Mouse (Mus musculus): ENCODE measurements around the gene Nr6a1. TPM values are rescaled to one million over a fixed set of nuclear protein-coding genes. Genes with fewer than 3 reads are reported as not detected.

The Nr6a1 gene
- polyA plus RNA-seq, 1 experiment from 2014 or later = 6.6 TPM

DNA sequence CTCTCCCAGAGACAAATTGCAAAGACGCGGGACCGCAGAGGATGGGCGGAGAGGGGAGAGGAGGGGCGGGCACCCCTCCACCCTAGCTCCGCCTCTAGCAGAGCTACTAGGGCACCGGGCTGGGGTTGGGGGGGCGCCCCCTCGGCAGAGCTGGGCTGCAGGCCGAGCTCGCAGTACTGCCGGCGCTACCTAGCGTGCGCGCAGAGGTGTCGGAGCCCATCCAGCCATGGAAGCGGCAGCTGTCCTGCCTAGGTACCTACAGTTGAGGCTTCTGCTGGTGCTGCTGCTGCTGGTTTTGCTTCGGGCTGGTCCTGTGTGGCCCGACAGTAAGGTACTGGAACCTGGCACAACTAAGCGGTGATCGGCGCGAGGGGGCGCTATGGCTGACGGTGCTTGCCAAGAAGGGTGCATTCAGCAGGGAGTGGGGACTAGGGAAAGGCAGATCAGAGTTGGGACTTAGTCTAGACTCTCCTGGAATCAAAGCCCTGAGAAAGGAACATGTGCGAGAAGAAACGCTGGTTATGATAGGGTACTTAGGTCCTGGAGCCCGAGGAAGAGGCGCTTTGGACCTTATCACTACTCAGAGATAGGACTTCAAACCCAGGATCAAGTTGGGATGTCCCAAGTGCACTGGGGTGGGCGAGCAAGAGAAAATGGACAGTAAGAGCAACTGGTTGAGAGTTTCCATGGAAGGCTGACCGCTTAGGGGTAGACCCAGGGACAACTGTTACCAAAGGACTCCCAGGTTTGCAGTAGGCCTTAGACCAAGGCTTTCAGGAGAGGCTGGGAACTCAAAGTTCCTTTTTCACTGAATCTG lies 4.6 kb upstream of the Nr6a1 start, which contains the start of gene Olfml2a:
TSS of gene Olfml2a (plus strand) at position 128 of the 817 bp plus-strand sequence.
- no peaks in the 10 kb centered on the region for H3K36me3 ChIP-seq (ENCODE audit: control insufficient read depth, insufficient read depth, low read length)
- peak; percentile 81 for DNase-seq (ENCODE audit: low spot score)
- H3K27me3 ChIP-seq (ENCODE audit: control insufficient read depth, insufficient read depth, low read length) = no peaks in the 10 kb centered on the region
- peak within 1 kb of the TSS; percentile 40 for H3K4me3 ChIP-seq (ENCODE audit: low read depth, low read length)
- no peak within 1 kb of the TSS for H3K27ac ChIP-seq (ENCODE audit: low read depth, low read length)
- H3K4me2 ChIP-seq (replicated peaks; ENCODE audit: low read depth, low read length) = peak within 1 kb of the TSS; percentile 92
- 8% methylated on average over 31 of the region's 32 CpGs for WGBS
- peaks cover 2% of the 10 kb centered on the region; the same call in 1 of the 2 replicates for H3K4me1 ChIP-seq (replicated peaks; ENCODE audit: control insufficient read depth, insufficient read depth, low read length)
- ATAC-seq (ENCODE audit: low FRiP score) = peak; percentile 74
- peak within 1 kb of the TSS; percentile 61 for H3K9ac ChIP-seq (ENCODE audit: low read depth, low read length)
- no peaks in the 10 kb centered on the region for H3K9me3 ChIP-seq (ENCODE audit: control insufficient read depth, low read length)

DNA sequence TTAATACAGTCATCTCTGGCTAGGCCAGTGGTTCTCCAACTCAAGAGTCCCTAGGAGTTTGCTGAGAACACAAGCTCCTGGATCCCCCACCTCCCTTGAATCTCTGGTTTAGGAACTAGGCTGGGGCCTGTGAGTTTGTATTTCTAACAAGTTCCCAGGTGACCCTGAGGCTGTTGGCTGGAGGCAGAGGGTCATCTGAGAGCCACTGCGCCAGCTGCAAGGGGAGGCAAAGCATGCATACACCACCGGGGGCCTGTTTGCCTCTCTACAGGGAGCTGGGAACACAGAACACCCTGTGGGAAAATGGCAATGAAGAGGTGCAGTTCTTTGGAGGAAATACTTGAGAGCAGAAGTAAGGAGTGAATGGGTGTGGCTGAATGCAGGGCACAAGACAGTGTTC lies 2.8 kb upstream of the Nr6a1 start:
- Histone ChIP-seq H3K9ac (ENCODE audit: low read depth, low read length) (no peak overlapping the region), H3K36me3 (ENCODE audit: control insufficient read depth, insufficient read depth, low read length) (no peaks in the 10 kb centered on the region), H3K9me3 (ENCODE audit: control insufficient read depth, low read length) (no peaks in the 10 kb centered on the region), H3K27me3 (ENCODE audit: control insufficient read depth, insufficient read depth, low read length) (no peaks in the 10 kb centered on the region), H3K27ac (ENCODE audit: low read depth, low read length) (no peak overlapping the region), H3K4me3 (ENCODE audit: low read depth, low read length) (no peak overlapping the region), H3K4me2 (replicated peaks; ENCODE audit: low read depth, low read length) (no peak overlapping the region), H3K4me1 (replicated peaks; ENCODE audit: control insufficient read depth, insufficient read depth, low read length) (peaks cover 1% of the 10 kb centered on the region; the same call in 1 of the 2 replicates)
- WGBS = 55% methylated on average over 2 of the region's 2 CpGs
- ATAC-seq (ENCODE audit: low FRiP score) (no peak), DNase-seq (ENCODE audit: low spot score) (no peak)

DNA sequence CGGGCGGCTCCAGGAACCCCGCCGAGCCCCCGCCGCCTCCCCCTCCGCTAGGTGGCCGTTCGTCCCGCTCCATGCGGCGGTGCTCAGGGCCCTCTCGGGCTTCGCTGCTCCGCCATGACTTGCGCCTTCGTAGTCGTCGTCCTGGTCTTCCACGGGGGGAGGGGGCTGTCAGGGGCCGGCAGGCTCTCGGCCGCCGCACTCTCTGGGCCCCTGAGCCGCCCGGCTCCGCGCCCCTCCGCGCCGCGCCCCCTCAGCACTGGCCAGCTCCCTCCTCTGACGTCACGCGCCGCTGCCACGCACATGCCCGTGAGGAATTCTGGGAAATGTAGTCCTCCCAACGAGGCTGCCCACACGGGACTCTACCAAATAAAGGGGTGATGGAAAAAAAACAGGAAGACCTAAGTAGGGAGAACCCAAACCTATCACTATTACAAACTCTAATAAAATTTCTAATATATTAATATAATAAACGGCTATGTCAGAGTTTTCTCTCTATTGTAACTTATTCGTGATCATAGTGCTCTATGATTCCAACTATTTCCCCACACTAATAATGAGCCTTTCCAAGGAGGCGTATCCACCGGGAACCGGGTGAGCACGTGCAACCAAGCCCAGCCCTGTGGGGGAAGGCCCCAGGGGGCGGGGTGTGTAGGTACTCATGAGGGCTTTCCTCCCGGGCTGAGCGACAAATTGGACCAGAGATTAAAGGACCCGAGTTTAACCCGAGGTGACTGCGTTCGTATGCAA lies 1.2 kb downstream of the Nr6a1 start:
- Histone ChIP-seq H3K4me3 (ENCODE audit: low read depth, low read length) (peak overlapping the region; percentile 78), H3K9me3 (ENCODE audit: control insufficient read depth, low read length) (no peaks in the 10 kb centered on the region), H3K27me3 (ENCODE audit: control insufficient read depth, insufficient read depth, low read length) (no peaks in the 10 kb centered on the region), H3K36me3 (ENCODE audit: control insufficient read depth, insufficient read depth, low read length) (no peaks in the 10 kb centered on the region), H3K4me1 (replicated peaks; ENCODE audit: control insufficient read depth, insufficient read depth, low read length) (no peaks in the 10 kb centered on the region), H3K27ac (ENCODE audit: low read depth, low read length) (peak overlapping the region; percentile 61), H3K9ac (ENCODE audit: low read depth, low read length) (peak overlapping the region; percentile 85), H3K4me2 (replicated peaks; ENCODE audit: low read depth, low read length) (peak overlapping the region; percentile 75)
- ATAC-seq (ENCODE audit: low FRiP score) = peak; percentile 94
- peak; percentile 96 for DNase-seq (ENCODE audit: low spot score)
- 0% methylated on average over 44 of the region's 53 CpGs for WGBS

DNA sequence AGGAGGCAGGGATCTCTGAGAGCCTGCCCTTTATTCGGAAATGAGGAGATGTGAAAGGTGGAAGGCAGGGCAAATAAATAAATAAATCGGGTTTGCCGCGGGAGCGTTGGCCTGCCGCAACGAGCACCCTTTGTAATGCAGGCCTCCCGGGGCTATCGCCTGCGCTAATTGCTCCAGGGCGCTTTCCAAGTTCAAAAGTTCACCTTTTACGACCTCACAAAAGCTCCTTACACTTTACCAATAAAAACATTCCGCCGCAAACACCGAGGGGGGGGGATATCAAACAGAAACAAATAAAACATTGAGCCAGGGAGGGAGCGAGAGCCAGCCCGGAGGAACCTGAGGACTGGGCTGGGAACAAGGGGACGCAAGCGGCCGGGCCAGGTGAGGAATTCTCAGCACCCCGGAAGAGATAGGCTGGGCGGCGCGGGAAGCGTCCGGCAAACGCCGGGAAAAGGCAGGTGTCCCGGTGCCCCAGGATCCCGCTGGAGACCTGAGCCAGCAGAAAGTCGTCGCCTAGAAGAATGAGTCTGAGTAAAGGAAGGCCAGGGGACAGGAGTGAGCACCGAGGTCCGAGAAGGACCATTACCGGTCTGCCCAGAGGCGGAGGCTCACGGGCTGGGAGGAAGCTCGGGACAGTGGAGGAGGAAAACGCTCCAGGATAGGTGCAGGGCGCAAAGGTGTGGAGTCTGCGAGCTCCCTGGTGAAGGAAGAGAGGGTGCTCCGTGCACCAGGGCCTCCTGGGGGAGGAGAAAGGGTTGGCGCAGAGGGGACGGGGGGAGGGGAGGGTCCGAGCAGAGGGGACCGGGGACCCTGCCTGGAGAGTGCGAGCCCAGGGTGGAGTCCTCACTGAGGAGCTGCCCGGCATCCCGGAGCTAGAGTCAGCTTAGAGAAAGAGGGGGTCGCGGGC lies 2.1 kb downstream of the Nr6a1 start:
- H3K27me3 ChIP-seq (ENCODE audit: control insufficient read depth, insufficient read depth, low read length) = no peaks in the 10 kb centered on the region
- no peaks in the 10 kb centered on the region for H3K4me1 ChIP-seq (replicated peaks; ENCODE audit: control insufficient read depth, insufficient read depth, low read length)
- H3K36me3 ChIP-seq (ENCODE audit: control insufficient read depth, insufficient read depth, low read length) = no peaks in the 10 kb centered on the region
- H3K9ac ChIP-seq (ENCODE audit: low read depth, low read length) = peak overlapping the region; percentile 85
- ATAC-seq (ENCODE audit: low FRiP score) = peak; percentile 78
- DNase-seq (ENCODE audit: low spot score) = peak; percentile 45
- H3K4me2 ChIP-seq (replicated peaks; ENCODE audit: low read depth, low read length) = peak overlapping the region; percentile 75
- WGBS = under 1% methylated on average over 51 of the region's 51 CpGs
- peak overlapping the region; percentile 61 for H3K27ac ChIP-seq (ENCODE audit: low read depth, low read length)
- peak overlapping the region; percentile 78 for H3K4me3 ChIP-seq (ENCODE audit: low read depth, low read length)
- H3K9me3 ChIP-seq (ENCODE audit: control insufficient read depth, low read length) = no peaks in the 10 kb centered on the region

DNA sequence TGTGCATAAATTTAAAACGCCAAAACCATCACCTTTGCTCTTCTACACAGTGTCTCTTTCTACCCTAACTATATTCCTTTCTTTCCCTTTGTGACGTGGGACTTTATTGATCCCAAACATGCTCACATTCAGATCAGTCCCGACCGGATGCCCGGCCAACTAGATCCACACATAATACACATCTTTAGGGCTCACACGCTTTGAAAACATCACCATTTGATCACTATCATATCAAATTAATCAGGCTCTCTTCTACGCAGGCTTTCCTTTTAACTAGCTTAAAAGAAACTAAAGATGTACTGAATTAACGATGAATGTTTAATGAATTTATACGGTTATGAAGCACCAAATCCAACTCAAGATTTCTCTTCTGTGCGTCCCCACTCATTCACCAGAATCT lies 2.9 kb downstream of the Nr6a1 start:
- H3K4me2 ChIP-seq (replicated peaks; ENCODE audit: low read depth, low read length) = peak overlapping the region; percentile 75
- no peak overlapping the region for H3K27ac ChIP-seq (ENCODE audit: low read depth, low read length)
- no peak for ATAC-seq (ENCODE audit: low FRiP score)
- H3K9ac ChIP-seq (ENCODE audit: low read depth, low read length) = peak overlapping the region; percentile 85; the same call in 1 of the 2 replicates
- no peaks in the 10 kb centered on the region for H3K36me3 ChIP-seq (ENCODE audit: control insufficient read depth, insufficient read depth, low read length)
- H3K9me3 ChIP-seq (ENCODE audit: control insufficient read depth, low read length) = no peaks in the 10 kb centered on the region
- H3K27me3 ChIP-seq (ENCODE audit: control insufficient read depth, insufficient read depth, low read length) = no peaks in the 10 kb centered on the region
- peak; percentile 36 for DNase-seq (ENCODE audit: low spot score)
- 2% methylated on average over 10 of the region's 10 CpGs for WGBS
- H3K4me3 ChIP-seq (ENCODE audit: low read depth, low read length) = peak overlapping the region; percentile 78
- H3K4me1 ChIP-seq (replicated peaks; ENCODE audit: control insufficient read depth, insufficient read depth, low read length) = no peaks in the 10 kb centered on the region

DNA sequence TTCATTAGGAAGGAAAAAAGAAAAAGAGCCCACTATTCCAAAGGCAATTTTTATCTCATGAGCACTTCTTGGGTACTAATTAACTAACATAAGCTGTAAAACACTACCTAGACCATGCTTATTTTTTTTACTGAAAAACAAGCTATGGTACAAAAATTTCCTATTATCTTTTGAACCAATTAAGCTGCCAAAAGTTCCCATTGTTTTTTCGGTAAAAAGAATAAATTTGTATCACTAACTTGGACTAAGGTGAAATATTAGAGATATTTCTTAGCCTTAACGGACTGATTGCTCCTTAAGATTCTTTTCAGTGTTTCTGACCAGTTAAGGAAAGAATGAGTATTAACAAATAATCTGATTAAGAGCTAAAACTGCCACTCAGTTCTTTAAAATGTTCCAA lies 3.6 kb downstream of the Nr6a1 start:
- 38% methylated on average over 2 of the region's 2 CpGs for WGBS
- H3K36me3 ChIP-seq (ENCODE audit: control insufficient read depth, insufficient read depth, low read length) = no peaks in the 10 kb centered on the region
- H3K27me3 ChIP-seq (ENCODE audit: control insufficient read depth, insufficient read depth, low read length) = no peaks in the 10 kb centered on the region
- no peak overlapping the region for H3K27ac ChIP-seq (ENCODE audit: low read depth, low read length)
- H3K4me3 ChIP-seq (ENCODE audit: low read depth, low read length) = no peak overlapping the region
- H3K9me3 ChIP-seq (ENCODE audit: control insufficient read depth, low read length) = no peaks in the 10 kb centered on the region
- H3K9ac ChIP-seq (ENCODE audit: low read depth, low read length) = no peak overlapping the region
- no peak overlapping the region for H3K4me2 ChIP-seq (replicated peaks; ENCODE audit: low read depth, low read length)
- no peak for DNase-seq (ENCODE audit: low spot score)
- no peak for ATAC-seq (ENCODE audit: low FRiP score)
- no peaks in the 10 kb centered on the region for H3K4me1 ChIP-seq (replicated peaks; ENCODE audit: control insufficient read depth, insufficient read depth, low read length)

DNA sequence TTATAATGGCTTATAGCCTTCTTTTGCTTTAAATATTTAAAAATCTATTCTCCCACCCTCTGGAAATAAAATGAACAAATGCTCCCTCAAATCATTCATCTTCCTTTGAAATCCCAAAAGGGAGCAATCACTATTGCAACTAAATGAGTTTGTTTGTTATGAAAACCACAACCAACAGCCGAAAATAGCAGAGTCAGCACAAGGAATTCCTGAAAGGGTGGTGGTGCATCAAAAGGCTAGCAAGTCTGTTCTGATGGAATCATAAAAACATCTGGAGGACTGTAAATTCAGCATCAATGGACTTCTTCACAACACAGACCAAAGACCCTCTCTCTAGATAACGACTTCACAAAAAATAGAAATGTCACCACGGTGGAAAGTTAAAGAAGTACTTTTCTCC lies 4.0 kb downstream of the Nr6a1 start:
- no peak for DNase-seq (ENCODE audit: low spot score)
- H3K4me2 ChIP-seq (replicated peaks; ENCODE audit: low read depth, low read length) = no peak overlapping the region
- H3K4me1 ChIP-seq (replicated peaks; ENCODE audit: control insufficient read depth, insufficient read depth, low read length) = no peaks in the 10 kb centered on the region
- H3K9me3 ChIP-seq (ENCODE audit: control insufficient read depth, low read length) = no peaks in the 10 kb centered on the region
- H3K9ac ChIP-seq (ENCODE audit: low read depth, low read length) = no peak overlapping the region
- 16% methylated on average over 3 of the region's 3 CpGs for WGBS
- H3K27ac ChIP-seq (ENCODE audit: low read depth, low read length) = no peak overlapping the region
- ATAC-seq (ENCODE audit: low FRiP score) = no peak
- H3K27me3 ChIP-seq (ENCODE audit: control insufficient read depth, insufficient read depth, low read length) = no peaks in the 10 kb centered on the region
- H3K4me3 ChIP-seq (ENCODE audit: low read depth, low read length) = no peak overlapping the region
- no peaks in the 10 kb centered on the region for H3K36me3 ChIP-seq (ENCODE audit: control insufficient read depth, insufficient read depth, low read length)

DNA sequence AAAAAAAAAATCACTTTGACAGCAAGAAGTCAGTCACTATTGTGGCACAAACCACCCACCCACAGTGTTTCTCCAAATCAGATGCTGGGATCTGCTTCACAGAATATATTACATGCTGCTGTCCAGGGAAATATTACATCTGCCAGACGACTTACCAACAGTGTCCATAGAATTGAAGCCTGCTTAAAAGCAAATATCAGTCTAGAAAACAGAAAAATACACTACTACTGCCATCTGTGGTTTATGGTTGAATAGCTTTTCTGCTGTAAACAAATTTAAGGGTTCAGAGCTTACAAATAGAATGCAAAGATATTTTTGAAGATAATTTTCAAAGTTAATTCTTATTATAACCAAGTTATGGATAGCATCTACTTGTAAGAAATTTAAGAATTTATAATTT lies 6.1 kb downstream of the Nr6a1 start:
- Histone ChIP-seq H3K4me1 (replicated peaks; ENCODE audit: control insufficient read depth, insufficient read depth, low read length) (no peaks in the 10 kb centered on the region), H3K27me3 (ENCODE audit: control insufficient read depth, insufficient read depth, low read length) (no peaks in the 10 kb centered on the region), H3K9me3 (ENCODE audit: control insufficient read depth, low read length) (no peaks in the 10 kb centered on the region), H3K4me2 (replicated peaks; ENCODE audit: low read depth, low read length) (no peak overlapping the region), H3K36me3 (ENCODE audit: control insufficient read depth, insufficient read depth, low read length) (no peaks in the 10 kb centered on the region), H3K9ac (ENCODE audit: low read depth, low read length) (no peak overlapping the region), H3K27ac (ENCODE audit: low read depth, low read length) (no peak overlapping the region), H3K4me3 (ENCODE audit: low read depth, low read length) (no peak overlapping the region)
- ATAC-seq (ENCODE audit: low FRiP score) (no peak), DNase-seq (ENCODE audit: low spot score) (no peak)
- 23% methylated on average over 1 of the region's 1 CpGs for WGBS

Data from hindbrain, embryonic 11.5 days (tissue).